Mouse (Mus musculus): ENCODE data around the gene Gpatch3. TPM values are rescaled to one million over a fixed set of nuclear protein-coding genes. Genes with fewer than 3 reads are reported as not detected.

The Gpatch3 gene
- polyA plus RNA-seq, 1 experiment from 2014 or later = 6.6 TPM

DNA sequence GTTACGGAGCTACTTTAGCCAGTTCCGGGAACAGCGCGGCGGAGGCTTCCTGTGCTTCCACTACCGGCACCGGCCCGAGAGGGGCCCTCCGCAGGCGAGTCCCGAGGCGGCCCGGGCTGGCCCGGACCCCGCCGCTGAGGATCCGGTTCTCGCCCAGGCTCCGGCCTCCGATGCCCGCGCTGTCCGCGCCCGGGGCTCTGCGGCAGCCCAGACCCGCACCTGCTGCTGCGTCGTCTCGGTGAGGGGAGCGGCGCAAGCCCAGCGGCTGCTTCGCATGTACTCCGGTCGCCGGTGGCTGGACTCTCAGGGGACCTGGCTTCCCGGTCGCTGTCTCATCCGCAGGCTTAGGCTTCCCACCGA lies 278 bp downstream of the Gpatch3 start:
- Histone ChIP-seq H3K9ac (ENCODE audit: low read length) (peak overlapping the region; percentile 87), H3K9me3 (replicated peaks; ENCODE audit: control insufficient read depth, low read length) (no peaks in the 10 kb centered on the region), H3K4me2 (ENCODE audit: low read length) (peak overlapping the region; percentile 87), H3K4me3 (ENCODE audit: low read depth, low read length) (peak overlapping the region; percentile 97), H3K27ac (ENCODE audit: low read depth, low read length) (peak overlapping the region; percentile 9; the same call in 1 of the 2 replicates), H3K4me1 (ENCODE audit: control insufficient read depth, insufficient read depth, low read length) (peaks cover 3% of the 10 kb centered on the region), H3K36me3 (ENCODE audit: control insufficient read depth, insufficient read depth, low read length) (peaks cover 19% of the 10 kb centered on the region), H3K27me3 (replicated peaks; ENCODE audit: control insufficient read depth, insufficient read depth, low read length) (no peaks in the 10 kb centered on the region)
- WGBS = under 1% methylated on average over 39 of the region's 41 CpGs
- no peak for DNase-seq (ENCODE audit: low spot score)
- ATAC-seq = peak; percentile 63

DNA sequence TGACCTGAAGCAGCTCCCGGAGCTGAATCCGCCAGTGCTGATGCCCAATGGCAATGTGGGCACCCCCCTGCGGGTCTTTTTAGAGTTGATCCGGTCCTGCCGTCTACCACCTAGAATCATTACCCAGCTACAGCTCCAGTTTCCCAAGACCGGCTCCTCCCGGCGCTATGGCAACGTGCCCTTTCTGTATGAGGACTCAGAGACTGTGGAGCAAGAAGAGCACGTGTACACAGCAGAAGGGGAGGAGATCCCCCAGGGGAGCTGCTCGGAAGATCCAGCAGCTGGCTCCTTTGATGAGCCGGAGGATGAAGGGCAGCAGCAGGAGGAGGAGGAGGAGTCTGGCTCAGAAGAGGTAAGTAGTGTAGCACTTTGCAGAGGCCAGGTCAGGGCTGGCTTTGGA lies 3.4 kb downstream of the Gpatch3 start:
- peaks cover 3% of the 10 kb centered on the region for H3K4me1 ChIP-seq (ENCODE audit: control insufficient read depth, insufficient read depth, low read length)
- no peak overlapping the region for H3K9ac ChIP-seq (ENCODE audit: low read length)
- ATAC-seq (no peak), DNase-seq (ENCODE audit: low spot score) (no peak)
- no peaks in the 10 kb centered on the region for H3K9me3 ChIP-seq (replicated peaks; ENCODE audit: control insufficient read depth, low read length)
- H3K36me3 ChIP-seq (ENCODE audit: control insufficient read depth, insufficient read depth, low read length) = peaks cover 43% of the 10 kb centered on the region
- no peaks in the 10 kb centered on the region for H3K27me3 ChIP-seq (replicated peaks; ENCODE audit: control insufficient read depth, insufficient read depth, low read length)
- no peak overlapping the region for H3K4me2 ChIP-seq (ENCODE audit: low read length)
- no peak overlapping the region for H3K27ac ChIP-seq (ENCODE audit: low read depth, low read length)
- 73% methylated on average over 12 of the region's 12 CpGs for WGBS
- H3K4me3 ChIP-seq (ENCODE audit: low read depth, low read length) = no peak overlapping the region

DNA sequence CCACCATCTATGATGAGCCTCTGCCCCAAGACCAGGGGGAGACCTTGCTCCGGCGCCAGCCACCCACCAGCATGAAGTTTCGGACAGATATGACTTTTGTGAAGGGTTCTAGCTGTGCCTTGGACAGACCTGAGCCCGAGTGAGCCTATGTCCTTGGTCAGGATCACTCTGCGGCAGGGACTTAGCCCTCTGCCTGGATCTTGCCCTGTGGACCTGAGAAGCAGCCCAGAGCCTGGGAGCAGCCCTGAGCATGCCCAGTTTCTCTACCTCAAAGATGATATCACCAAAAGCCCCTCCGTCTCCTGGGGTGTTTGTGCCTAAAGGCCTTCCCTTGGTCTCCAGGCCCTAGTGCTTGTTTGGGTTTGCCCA lies 9.1 kb downstream of the Gpatch3 start:
- Histone ChIP-seq H3K9me3 (replicated peaks; ENCODE audit: control insufficient read depth, low read length) (no peaks in the 10 kb centered on the region), H3K9ac (ENCODE audit: low read length) (peak overlapping the region; percentile 89), H3K27me3 (replicated peaks; ENCODE audit: control insufficient read depth, insufficient read depth, low read length) (no peaks in the 10 kb centered on the region), H3K4me1 (ENCODE audit: control insufficient read depth, insufficient read depth, low read length) (peaks cover 10% of the 10 kb centered on the region; the same call in 1 of the 2 replicates), H3K36me3 (ENCODE audit: control insufficient read depth, insufficient read depth, low read length) (peaks cover 65% of the 10 kb centered on the region), H3K4me2 (ENCODE audit: low read length) (peak overlapping the region; percentile 100), H3K27ac (ENCODE audit: low read depth, low read length) (peak overlapping the region; percentile 74; the same call in 1 of the 2 replicates), H3K4me3 (ENCODE audit: low read depth, low read length) (peak overlapping the region; percentile 88)
- 65% methylated on average over 6 of the region's 6 CpGs for WGBS
- no peak for DNase-seq (ENCODE audit: low spot score)
- ATAC-seq = no peak

DNA sequence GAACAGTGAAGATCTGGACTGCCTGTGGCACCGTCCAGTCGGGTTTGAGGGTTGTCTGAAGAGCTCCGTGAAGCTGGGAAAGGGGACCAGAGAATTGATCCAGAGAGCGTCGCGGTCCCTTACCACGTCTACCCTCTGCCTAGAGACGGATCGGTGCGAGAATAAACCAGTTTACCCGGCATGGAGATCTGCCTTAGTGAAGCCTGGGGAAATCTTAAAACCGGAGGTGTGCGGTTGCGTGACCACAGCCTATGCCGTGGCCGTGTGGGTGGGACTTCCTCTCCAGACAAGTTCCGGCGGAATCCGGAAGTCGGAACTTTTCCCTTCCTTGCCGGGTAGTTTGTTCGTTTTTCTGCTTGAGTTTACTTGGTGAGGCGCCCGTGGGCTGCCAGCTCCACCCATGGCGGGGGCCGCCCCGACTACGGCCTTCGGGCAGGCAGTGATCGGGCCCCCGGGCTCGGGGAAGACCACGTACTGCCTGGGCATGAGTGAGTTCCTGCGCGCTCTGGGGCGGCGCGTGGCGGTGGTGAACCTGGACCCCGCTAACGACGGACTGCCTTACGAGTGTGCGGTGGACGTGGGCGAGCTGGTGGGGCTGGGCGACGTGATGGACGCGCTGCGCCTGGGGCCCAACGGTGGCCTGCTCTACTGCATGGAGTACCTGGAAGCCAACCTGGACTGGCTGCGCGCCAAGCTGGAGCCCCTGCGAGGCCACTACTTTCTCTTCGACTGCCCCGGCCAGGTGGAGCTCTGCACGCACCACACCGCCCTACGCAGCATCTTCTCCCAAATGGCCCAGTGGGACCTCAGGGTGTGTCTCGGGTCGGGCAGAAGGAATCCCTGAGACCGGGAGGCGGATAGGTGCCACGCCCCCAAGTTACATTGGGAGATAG lies 9.8 kb downstream of the Gpatch3 start, which contains the start of gene Gpn2:
Gene Gpn2 (plus strand): TSS at position 304 of the 893 bp plus-strand sequence.
- peaks cover 65% of the 10 kb centered on the region for H3K36me3 ChIP-seq (ENCODE audit: control insufficient read depth, insufficient read depth, low read length)
- WGBS = 2% methylated on average over 65 of the region's 65 CpGs
- DNase-seq (ENCODE audit: low spot score) = peak; percentile 91
- H3K9ac ChIP-seq (ENCODE audit: low read length) = peak within 1 kb of the TSS; percentile 89
- H3K9me3 ChIP-seq (replicated peaks; ENCODE audit: control insufficient read depth, low read length) = no peaks in the 10 kb centered on the region
- peak within 1 kb of the TSS; percentile 100 for H3K4me2 ChIP-seq (ENCODE audit: low read length)
- ATAC-seq = peak; percentile 95
- peak within 1 kb of the TSS; percentile 88 for H3K4me3 ChIP-seq (ENCODE audit: low read depth, low read length)
- H3K4me1 ChIP-seq (ENCODE audit: control insufficient read depth, insufficient read depth, low read length) = peaks cover 10% of the 10 kb centered on the region; the same call in 1 of the 2 replicates
- H3K27ac ChIP-seq (ENCODE audit: low read depth, low read length) = peak within 1 kb of the TSS; percentile 74; the same call in 1 of the 2 replicates
- H3K27me3 ChIP-seq (replicated peaks; ENCODE audit: control insufficient read depth, insufficient read depth, low read length) = no peaks in the 10 kb centered on the region

DNA sequence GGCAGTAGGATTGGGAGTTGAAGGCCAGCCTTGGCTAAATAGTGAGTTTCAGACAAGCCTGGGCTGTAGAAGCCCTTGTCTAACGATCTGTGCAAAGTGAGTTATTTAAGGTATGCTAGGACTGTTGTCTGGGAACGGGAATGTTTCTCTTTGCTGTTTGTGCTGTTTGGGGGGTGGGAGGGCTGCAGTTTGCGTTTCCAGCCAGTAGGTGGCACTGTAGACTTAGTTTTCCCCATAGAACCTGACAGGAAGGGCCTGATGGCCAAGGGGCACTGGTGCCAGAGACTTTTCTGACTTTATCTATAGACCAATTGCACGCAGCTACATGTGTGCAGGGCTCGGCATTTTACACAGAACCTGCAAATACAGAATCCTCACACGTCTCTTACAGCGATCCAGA lies 18.0 kb downstream of the Gpatch3 start:
- Histone ChIP-seq H3K9me3 (replicated peaks; ENCODE audit: control insufficient read depth, low read length) (no peaks in the 10 kb centered on the region), H3K27me3 (replicated peaks; ENCODE audit: control insufficient read depth, insufficient read depth, low read length) (no peaks in the 10 kb centered on the region), H3K4me2 (ENCODE audit: low read length) (no peak overlapping the region), H3K9ac (ENCODE audit: low read length) (no peak overlapping the region), H3K4me1 (ENCODE audit: control insufficient read depth, insufficient read depth, low read length) (no peaks in the 10 kb centered on the region), H3K4me3 (ENCODE audit: low read depth, low read length) (no peak overlapping the region), H3K36me3 (ENCODE audit: control insufficient read depth, insufficient read depth, low read length) (peaks cover 51% of the 10 kb centered on the region), H3K27ac (ENCODE audit: low read depth, low read length) (no peak overlapping the region)
- ATAC-seq (no peak), DNase-seq (ENCODE audit: low spot score) (peak; percentile 75)
- 36% methylated on average over 7 of the region's 7 CpGs for WGBS

DNA sequence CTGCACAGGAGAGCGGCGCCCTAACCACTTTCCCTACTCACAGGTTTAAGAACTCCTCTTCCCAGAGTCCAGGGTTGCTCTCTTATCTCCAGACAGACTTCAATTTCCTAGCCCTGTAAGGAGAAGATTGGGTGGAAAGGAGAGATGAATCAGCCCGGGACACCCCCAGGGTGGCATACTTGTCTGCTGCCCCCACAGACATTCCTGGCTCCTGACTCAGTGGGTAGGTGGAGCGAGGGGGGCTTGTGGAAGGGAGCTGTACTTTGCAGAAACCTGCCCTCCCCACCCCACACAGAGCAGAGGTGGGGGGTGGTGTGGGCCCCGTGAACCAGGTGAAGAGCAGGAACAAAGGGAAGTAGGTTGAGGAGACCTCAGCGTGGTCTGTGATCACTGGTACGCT lies 21.0 kb downstream of the Gpatch3 start:
- Histone ChIP-seq H3K36me3 (ENCODE audit: control insufficient read depth, insufficient read depth, low read length) (peaks cover 21% of the 10 kb centered on the region), H3K9me3 (replicated peaks; ENCODE audit: control insufficient read depth, low read length) (no peaks in the 10 kb centered on the region), H3K9ac (ENCODE audit: low read length) (no peak overlapping the region), H3K4me3 (ENCODE audit: low read depth, low read length) (no peak overlapping the region), H3K27ac (ENCODE audit: low read depth, low read length) (no peak overlapping the region), H3K27me3 (replicated peaks; ENCODE audit: control insufficient read depth, insufficient read depth, low read length) (peaks cover 28% of the 10 kb centered on the region), H3K4me2 (ENCODE audit: low read length) (no peak overlapping the region), H3K4me1 (ENCODE audit: control insufficient read depth, insufficient read depth, low read length) (no peaks in the 10 kb centered on the region)
- DNase-seq (ENCODE audit: low spot score) (no peak), ATAC-seq (no peak)
- 76% methylated on average over 7 of the region's 7 CpGs for WGBS

DNA sequence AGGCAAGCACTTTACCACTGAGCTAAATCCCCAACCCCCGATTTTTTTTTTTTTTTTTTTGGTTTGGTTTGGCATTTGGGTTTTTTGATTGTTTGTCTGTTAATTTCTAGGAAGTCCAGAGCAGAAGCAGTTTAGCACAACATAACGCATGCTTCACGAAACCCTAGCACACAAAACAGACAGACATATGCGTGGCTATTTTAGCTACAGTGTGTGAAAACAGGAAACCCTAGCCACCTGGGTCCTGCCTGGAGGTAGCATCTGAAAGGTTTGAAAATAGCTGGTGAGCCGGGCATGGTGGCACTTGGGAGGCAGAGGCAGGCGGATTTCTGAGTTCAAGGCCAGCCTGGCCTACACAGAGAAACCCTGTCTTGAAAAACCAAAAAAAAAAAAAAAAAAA lies 21.5 kb downstream of the Gpatch3 start:
- no peak overlapping the region for H3K4me2 ChIP-seq (ENCODE audit: low read length)
- no peak for ATAC-seq
- H3K9me3 ChIP-seq (replicated peaks; ENCODE audit: control insufficient read depth, low read length) = no peaks in the 10 kb centered on the region
- H3K27ac ChIP-seq (ENCODE audit: low read depth, low read length) = no peak overlapping the region
- no peak overlapping the region for H3K9ac ChIP-seq (ENCODE audit: low read length)
- no peak overlapping the region for H3K4me3 ChIP-seq (ENCODE audit: low read depth, low read length)
- peaks cover 15% of the 10 kb centered on the region; the same call in 1 of the 2 replicates for H3K36me3 ChIP-seq (ENCODE audit: control insufficient read depth, insufficient read depth, low read length)
- H3K27me3 ChIP-seq (replicated peaks; ENCODE audit: control insufficient read depth, insufficient read depth, low read length) = peaks cover 29% of the 10 kb centered on the region
- DNase-seq (ENCODE audit: low spot score) = no peak
- 77% methylated on average over 6 of the region's 6 CpGs for WGBS
- no peaks in the 10 kb centered on the region for H3K4me1 ChIP-seq (ENCODE audit: control insufficient read depth, insufficient read depth, low read length)

DNA sequence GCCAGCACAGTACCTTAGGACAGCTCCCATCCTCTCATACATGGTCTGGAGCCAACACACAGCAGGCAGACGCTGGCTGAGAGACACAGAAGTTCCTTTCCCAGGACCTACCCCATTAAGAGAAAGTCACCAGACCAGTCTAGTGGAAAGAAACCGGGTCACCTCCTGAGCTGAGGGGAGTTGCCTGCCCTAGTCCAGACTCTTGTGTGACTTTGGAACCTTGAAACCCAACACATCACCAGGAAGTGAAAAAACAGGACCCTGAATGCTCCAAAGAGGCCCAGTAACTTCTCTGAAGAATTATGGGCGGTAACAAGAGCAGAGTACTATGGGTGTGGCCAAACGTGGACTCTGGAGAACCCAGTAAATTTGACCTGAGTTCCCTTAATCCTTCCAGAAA lies 24.1 kb downstream of the Gpatch3 start:
- no peak for DNase-seq (ENCODE audit: low spot score)
- H3K4me3 ChIP-seq (ENCODE audit: low read depth, low read length) = no peak overlapping the region
- H3K36me3 ChIP-seq (ENCODE audit: control insufficient read depth, insufficient read depth, low read length) = 0 out of 2 replicates have a peak, but pooled peaks cover under 1% of the 10 kb centered on the region
- H3K27ac ChIP-seq (ENCODE audit: low read depth, low read length) = no peak overlapping the region
- H3K4me2 ChIP-seq (ENCODE audit: low read length) = no peak overlapping the region
- no peaks in the 10 kb centered on the region for H3K4me1 ChIP-seq (ENCODE audit: control insufficient read depth, insufficient read depth, low read length)
- no peak overlapping the region for H3K9ac ChIP-seq (ENCODE audit: low read length)
- H3K27me3 ChIP-seq (replicated peaks; ENCODE audit: control insufficient read depth, insufficient read depth, low read length) = peaks cover 43% of the 10 kb centered on the region
- 50% methylated on average over 4 of the region's 4 CpGs for WGBS
- no peaks in the 10 kb centered on the region for H3K9me3 ChIP-seq (replicated peaks; ENCODE audit: control insufficient read depth, low read length)
- no peak for ATAC-seq

DNA sequence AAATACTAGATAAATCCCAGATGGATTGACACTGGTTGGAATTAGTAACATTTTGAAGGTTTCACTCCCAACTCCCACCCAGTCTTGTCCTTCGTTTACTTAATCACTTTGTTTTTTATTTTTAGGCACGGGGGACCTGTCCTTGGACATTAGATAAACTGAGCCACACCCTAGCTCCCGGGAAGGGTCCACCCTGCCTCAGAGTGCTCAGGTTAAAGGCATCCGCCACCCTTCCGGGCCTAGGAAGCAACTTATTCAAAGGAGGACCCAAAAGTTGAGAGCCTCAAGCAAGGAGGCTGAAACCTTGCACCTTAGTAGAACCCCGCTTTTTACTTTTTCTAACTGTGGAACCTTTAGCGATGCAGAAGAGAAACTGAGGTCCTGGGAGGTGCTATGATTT lies 24.6 kb downstream of the Gpatch3 start:
- WGBS = 23% methylated on average over 7 of the region's 7 CpGs
- H3K4me1 ChIP-seq (ENCODE audit: control insufficient read depth, insufficient read depth, low read length) = no peaks in the 10 kb centered on the region
- DNase-seq (ENCODE audit: low spot score) (no peak), ATAC-seq (no peak)
- H3K4me3 ChIP-seq (ENCODE audit: low read depth, low read length) = peak overlapping the region; percentile 37
- peaks cover 3% of the 10 kb centered on the region; the same call in 1 of the 2 replicates for H3K36me3 ChIP-seq (ENCODE audit: control insufficient read depth, insufficient read depth, low read length)
- no peaks in the 10 kb centered on the region for H3K9me3 ChIP-seq (replicated peaks; ENCODE audit: control insufficient read depth, low read length)
- peak overlapping the region; percentile 35; the same call in 1 of the 2 replicates for H3K9ac ChIP-seq (ENCODE audit: low read length)
- H3K27me3 ChIP-seq (replicated peaks; ENCODE audit: control insufficient read depth, insufficient read depth, low read length) = peaks cover 43% of the 10 kb centered on the region
- no peak overlapping the region for H3K27ac ChIP-seq (ENCODE audit: low read depth, low read length)
- peak overlapping the region; percentile 76 for H3K4me2 ChIP-seq (ENCODE audit: low read length)
